Mouse (Mus musculus) MEL (cell line): Measurements from ENCODE around the gene Sdsl.

Experiments
- CTCF ChIP-seq, 3 experiments: IDR thresholded peaks in 2 of 3; conservative IDR thresholded peaks in 1 of 3; 2 replicates each; pipeline ENCODE4 v1.5.1; 2011 to 2012; ENCODE audit warnings: low read length in 3 of 3, low read depth in 2 of 3, mild to moderate bottlenecking in 2 of 3, improper control_type of control experiment in 1 of 3, inconsistent platforms in 1 of 3, mixed read lengths in 1 of 3, moderate library complexity in 1 of 3; ENCODE audit not compliant: control insufficient read depth in 1 of 3, insufficient read depth in 1 of 3, poor library complexity in 1 of 3, severe bottlenecking in 1 of 3
- EP300 ChIP-seq, 2 experiments: IDR thresholded peaks; 2 replicates each; pipeline ENCODE4 v1.6.1; 2011; ENCODE audit warnings: improper control_type of control experiment in 2 of 2, low read length in 2 of 2, low read depth in 1 of 2, mild to moderate bottlenecking in 1 of 2
- GATA1 ChIP-seq: IDR thresholded peaks from 2 replicates; pipeline ENCODE4 v1.6.1; 2011; ENCODE audit warnings: low read depth, low read length, improper control_type of control experiment
- MAFK ChIP-seq: IDR thresholded peaks from 2 replicates; pipeline ENCODE4 v1.6.1; 2011; ENCODE audit warnings: low read depth, mild to moderate bottlenecking, low read length, improper control_type of control experiment, borderline replicate concordance
- SIN3A ChIP-seq: IDR thresholded peaks from 2 replicates; pipeline ENCODE4 v1.6.1; 2012; ENCODE audit warnings: low read length, improper control_type of control experiment, inconsistent platforms
- TCF12 ChIP-seq: IDR thresholded peaks from 2 replicates; pipeline ENCODE4 v1.6.1; 2014; ENCODE audit warnings: low read depth, mild to moderate bottlenecking, inconsistent platforms, low read length, improper control_type of control experiment, moderate library complexity

DNA sequence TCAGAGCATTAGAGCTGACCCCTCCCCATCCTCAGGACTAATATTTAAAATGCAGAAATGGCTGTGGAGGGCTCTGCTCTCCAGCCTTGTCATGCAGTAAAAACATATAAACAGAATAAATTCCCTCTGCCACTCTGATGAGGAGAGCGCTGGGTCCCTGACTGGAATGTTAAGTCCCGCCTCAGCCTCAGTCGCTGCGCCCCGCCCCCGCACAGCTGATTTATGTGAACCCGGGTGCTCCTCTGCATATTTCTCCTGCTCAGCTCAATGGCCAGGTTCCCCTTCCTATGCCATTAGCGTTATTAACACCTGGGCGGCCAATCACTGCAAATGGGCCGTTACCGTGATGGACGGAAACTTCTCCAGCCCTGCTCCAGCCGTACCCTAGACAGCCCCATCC is 25.3 kb downstream of the Sdsl start:
- TF ChIP-seq SIN3A, result no peak
- TF ChIP-seq EP300 (IDR thresholded peaks at IDR 0.05; ENCODE audit: low read depth in 1 of 2, low read length in 2 of 2), result no peak
- TF ChIP-seq CTCF (IDR thresholded peaks at IDR 0.05 in 2 of 3, conservative IDR thresholded peaks at IDR 0.05 in 1 of 3; ENCODE audit: control insufficient read depth in 1 of 3, insufficient read depth in 1 of 3, low read depth in 2 of 3, low read length in 3 of 3, poor library complexity in 1 of 3, severe bottlenecking in 1 of 3), result no peak
- TF ChIP-seq GATA1, result no peak
- TF ChIP-seq MAFK, result no peak
- TF ChIP-seq TCF12, result no peak
